Mouse (Mus musculus): ENCODE data around the gene Tmem80. TPM values are rescaled to one million over a fixed set of nuclear protein-coding genes. Genes with fewer than 3 reads are reported as not detected.

The Tmem80 gene
- polyA plus RNA-seq, 1 experiment from 2014 or later, result 33.2 TPM

- Histone ChIP-seq H3K36me3 (ENCODE audit: control insufficient read depth, insufficient read depth, low read length) (no peaks in the 10 kb centered on the region), H3K4me3 (ENCODE audit: low read depth, low read length) (no peak overlapping the region), H3K9me3 (ENCODE audit: control insufficient read depth, low read length) (no peaks in the 10 kb centered on the region), H3K4me2 (ENCODE audit: low read depth, low read length, severe bottlenecking) (no peak overlapping the region), H3K4me1 (replicated peaks; ENCODE audit: control insufficient read depth, insufficient read depth, low read length) (0 out of 2 replicates have a peak, but pooled peaks cover 1% of the 10 kb centered on the region), H3K9ac (ENCODE audit: low read length) (no peak overlapping the region), H3K27me3 (ENCODE audit: control insufficient read depth, insufficient read depth, low read length) (peaks cover 7% of the 10 kb centered on the region), H3K27ac (ENCODE audit: low read depth, low read length) (no peak overlapping the region)
- no peak for ATAC-seq (replicated peaks; ENCODE audit: low FRiP score)
- DNase-seq (ENCODE audit: low spot score), result no peak
- 79% methylated on average over 14 of the region's 14 CpGs for WGBS
Measured at GRCm38 (mm10) chr7:141356971-141357370, 29.4 kb downstream of the Tmem80 start.

GRCm38 (mm10) chr7:141361510-141361909, 34.0 kb downstream of the Tmem80 start:
- no peaks in the 10 kb centered on the region for H3K9me3 ChIP-seq (ENCODE audit: control insufficient read depth, low read length)
- no peak overlapping the region for H3K9ac ChIP-seq (ENCODE audit: low read length)
- WGBS, result 12% methylated on average over 24 of the region's 24 CpGs
- H3K27ac ChIP-seq (ENCODE audit: low read depth, low read length), result no peak overlapping the region
- no peak overlapping the region for H3K4me3 ChIP-seq (ENCODE audit: low read depth, low read length)
- no peaks in the 10 kb centered on the region for H3K36me3 ChIP-seq (ENCODE audit: control insufficient read depth, insufficient read depth, low read length)
- DNase-seq (ENCODE audit: low spot score) (no peak), ATAC-seq (replicated peaks; ENCODE audit: low FRiP score) (no peak)
- H3K4me2 ChIP-seq (ENCODE audit: low read depth, low read length, severe bottlenecking), result 0 out of 2 replicates have a peak overlapping the region, but pooled peaks have one; percentile 13
- H3K4me1 ChIP-seq (replicated peaks; ENCODE audit: control insufficient read depth, insufficient read depth, low read length), result no peaks in the 10 kb centered on the region
- peaks cover 7% of the 10 kb centered on the region for H3K27me3 ChIP-seq (ENCODE audit: control insufficient read depth, insufficient read depth, low read length)

- Histone ChIP-seq H3K27me3 (ENCODE audit: control insufficient read depth, insufficient read depth, low read length) (peaks cover 7% of the 10 kb centered on the region), H3K36me3 (ENCODE audit: control insufficient read depth, insufficient read depth, low read length) (no peaks in the 10 kb centered on the region), H3K4me3 (ENCODE audit: low read depth, low read length) (no peak overlapping the region), H3K4me1 (replicated peaks; ENCODE audit: control insufficient read depth, insufficient read depth, low read length) (no peaks in the 10 kb centered on the region), H3K27ac (ENCODE audit: low read depth, low read length) (no peak overlapping the region), H3K4me2 (ENCODE audit: low read depth, low read length, severe bottlenecking) (no peak overlapping the region), H3K9me3 (ENCODE audit: control insufficient read depth, low read length) (no peaks in the 10 kb centered on the region), H3K9ac (ENCODE audit: low read length) (no peak overlapping the region)
- DNase-seq (ENCODE audit: low spot score) (peak; percentile 75), ATAC-seq (replicated peaks; ENCODE audit: low FRiP score) (0 out of 2 replicates have a peak, but pooled peaks have one; percentile 56)
- WGBS, result 65% methylated on average over 4 of the region's 4 CpGs
Measured at GRCm38 (mm10) chr7:141363106-141363751, 35.7 kb downstream of the Tmem80 start.

DNA sequence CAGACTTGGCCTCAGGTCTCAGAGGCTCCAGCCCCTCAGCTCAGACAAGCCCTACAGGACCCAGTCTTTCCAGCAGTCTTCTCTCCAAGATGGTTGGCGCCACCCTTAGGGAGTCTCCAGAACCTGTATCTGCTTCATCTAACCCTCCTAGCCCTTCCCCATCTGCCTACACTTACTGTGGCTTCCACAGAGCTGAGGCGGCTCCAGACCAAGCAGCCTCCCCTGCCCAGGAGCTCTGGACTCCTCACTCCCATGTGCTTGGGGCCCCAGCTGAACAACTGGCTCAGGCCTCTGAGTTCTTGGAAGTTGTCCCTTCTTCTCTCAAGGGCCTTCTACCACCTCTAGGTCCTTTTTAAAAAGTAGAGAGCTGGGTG, 36.2 kb downstream of the Tmem80 start:
- no peaks in the 10 kb centered on the region for H3K4me1 ChIP-seq (replicated peaks; ENCODE audit: control insufficient read depth, insufficient read depth, low read length)
- H3K4me2 ChIP-seq (ENCODE audit: low read depth, low read length, severe bottlenecking), result no peak overlapping the region
- H3K27me3 ChIP-seq (ENCODE audit: control insufficient read depth, insufficient read depth, low read length), result peaks cover 7% of the 10 kb centered on the region
- whole genome bisulfite sequencing, result 63% methylated on average over 2 of the region's 2 CpGs
- DNase-seq (ENCODE audit: low spot score) (no peak), ATAC-seq (replicated peaks; ENCODE audit: low FRiP score) (no peak)
- H3K9me3 ChIP-seq (ENCODE audit: control insufficient read depth, low read length), result no peaks in the 10 kb centered on the region
- H3K4me3 ChIP-seq (ENCODE audit: low read depth, low read length), result no peak overlapping the region
- no peaks in the 10 kb centered on the region for H3K36me3 ChIP-seq (ENCODE audit: control insufficient read depth, insufficient read depth, low read length)
- no peak overlapping the region for H3K27ac ChIP-seq (ENCODE audit: low read depth, low read length)
- no peak overlapping the region for H3K9ac ChIP-seq (ENCODE audit: low read length)

GRCm38 (mm10) chr7:141364349-141365048, 37.0 kb downstream of the Tmem80 start:
- H3K4me1 ChIP-seq (replicated peaks; ENCODE audit: control insufficient read depth, insufficient read depth, low read length), result no peaks in the 10 kb centered on the region
- H3K36me3 ChIP-seq (ENCODE audit: control insufficient read depth, insufficient read depth, low read length), result no peaks in the 10 kb centered on the region
- ATAC-seq (replicated peaks; ENCODE audit: low FRiP score) (no peak), DNase-seq (ENCODE audit: low spot score) (no peak)
- H3K27ac ChIP-seq (ENCODE audit: low read depth, low read length), result no peak overlapping the region
- H3K4me2 ChIP-seq (ENCODE audit: low read depth, low read length, severe bottlenecking), result no peak overlapping the region
- no peak overlapping the region for H3K4me3 ChIP-seq (ENCODE audit: low read depth, low read length)
- WGBS, result 82% methylated on average over 5 of the region's 5 CpGs
- no peak overlapping the region for H3K9ac ChIP-seq (ENCODE audit: low read length)
- no peaks in the 10 kb centered on the region for H3K9me3 ChIP-seq (ENCODE audit: control insufficient read depth, low read length)
- H3K27me3 ChIP-seq (ENCODE audit: control insufficient read depth, insufficient read depth, low read length), result peaks cover 7% of the 10 kb centered on the region

- DNase-seq (ENCODE audit: low spot score) (no peak), ATAC-seq (replicated peaks; ENCODE audit: low FRiP score) (no peak)
- no peak overlapping the region for H3K27ac ChIP-seq (ENCODE audit: low read depth, low read length)
- 70% methylated on average over 3 of the region's 3 CpGs for WGBS
- H3K4me3 ChIP-seq (ENCODE audit: low read depth, low read length), result no peak overlapping the region
- H3K9ac ChIP-seq (ENCODE audit: low read length), result no peak overlapping the region
- H3K4me1 ChIP-seq (replicated peaks; ENCODE audit: control insufficient read depth, insufficient read depth, low read length), result no peaks in the 10 kb centered on the region
- no peaks in the 10 kb centered on the region for H3K36me3 ChIP-seq (ENCODE audit: control insufficient read depth, insufficient read depth, low read length)
- H3K9me3 ChIP-seq (ENCODE audit: control insufficient read depth, low read length), result no peaks in the 10 kb centered on the region
- H3K4me2 ChIP-seq (ENCODE audit: low read depth, low read length, severe bottlenecking), result no peak overlapping the region
- peaks cover 7% of the 10 kb centered on the region for H3K27me3 ChIP-seq (ENCODE audit: control insufficient read depth, insufficient read depth, low read length)
Measured at GRCm38 (mm10) chr7:141365049-141365445, 37.5 kb downstream of the Tmem80 start.

- Histone ChIP-seq H3K9me3 (ENCODE audit: control insufficient read depth, low read length) (no peaks in the 10 kb centered on the region), H3K4me2 (ENCODE audit: low read depth, low read length, severe bottlenecking) (no peak overlapping the region), H3K9ac (ENCODE audit: low read length) (no peak overlapping the region), H3K36me3 (ENCODE audit: control insufficient read depth, insufficient read depth, low read length) (no peaks in the 10 kb centered on the region), H3K27ac (ENCODE audit: low read depth, low read length) (no peak overlapping the region), H3K4me3 (ENCODE audit: low read depth, low read length) (no peak overlapping the region), H3K4me1 (replicated peaks; ENCODE audit: control insufficient read depth, insufficient read depth, low read length) (no peaks in the 10 kb centered on the region), H3K27me3 (ENCODE audit: control insufficient read depth, insufficient read depth, low read length) (no peaks in the 10 kb centered on the region)
- 88% methylated on average over 4 of the region's 4 CpGs for WGBS
- ATAC-seq (replicated peaks; ENCODE audit: low FRiP score), result no peak
- DNase-seq (ENCODE audit: low spot score), result no peak
Measured at GRCm38 (mm10) chr7:141367358-141367757, 39.8 kb downstream of the Tmem80 start.

- Histone ChIP-seq H3K9ac (ENCODE audit: low read length) (no peak overlapping the region), H3K4me2 (ENCODE audit: low read depth, low read length, severe bottlenecking) (no peak overlapping the region), H3K36me3 (ENCODE audit: control insufficient read depth, insufficient read depth, low read length) (no peaks in the 10 kb centered on the region), H3K4me1 (replicated peaks; ENCODE audit: control insufficient read depth, insufficient read depth, low read length) (no peaks in the 10 kb centered on the region), H3K27me3 (ENCODE audit: control insufficient read depth, insufficient read depth, low read length) (no peaks in the 10 kb centered on the region), H3K4me3 (ENCODE audit: low read depth, low read length) (no peak overlapping the region), H3K27ac (ENCODE audit: low read depth, low read length) (no peak overlapping the region), H3K9me3 (ENCODE audit: control insufficient read depth, low read length) (no peaks in the 10 kb centered on the region)
- DNase-seq (ENCODE audit: low spot score) (no peak), ATAC-seq (replicated peaks; ENCODE audit: low FRiP score) (no peak)
- 63% methylated on average over 5 of the region's 5 CpGs for WGBS
Measured at GRCm38 (mm10) chr7:141369918-141370317, 42.4 kb downstream of the Tmem80 start.
